Mouse (Mus musculus): Measurements from ENCODE around the gene Itgav. TPM values are rescaled to one million over a fixed set of nuclear protein-coding genes. Genes with fewer than 3 reads are reported as not detected.

The Itgav gene
- total and polyA plus RNA-seq, 3 experiments = 14.2 to 38.5 (median 32.9) TPM

DNA sequence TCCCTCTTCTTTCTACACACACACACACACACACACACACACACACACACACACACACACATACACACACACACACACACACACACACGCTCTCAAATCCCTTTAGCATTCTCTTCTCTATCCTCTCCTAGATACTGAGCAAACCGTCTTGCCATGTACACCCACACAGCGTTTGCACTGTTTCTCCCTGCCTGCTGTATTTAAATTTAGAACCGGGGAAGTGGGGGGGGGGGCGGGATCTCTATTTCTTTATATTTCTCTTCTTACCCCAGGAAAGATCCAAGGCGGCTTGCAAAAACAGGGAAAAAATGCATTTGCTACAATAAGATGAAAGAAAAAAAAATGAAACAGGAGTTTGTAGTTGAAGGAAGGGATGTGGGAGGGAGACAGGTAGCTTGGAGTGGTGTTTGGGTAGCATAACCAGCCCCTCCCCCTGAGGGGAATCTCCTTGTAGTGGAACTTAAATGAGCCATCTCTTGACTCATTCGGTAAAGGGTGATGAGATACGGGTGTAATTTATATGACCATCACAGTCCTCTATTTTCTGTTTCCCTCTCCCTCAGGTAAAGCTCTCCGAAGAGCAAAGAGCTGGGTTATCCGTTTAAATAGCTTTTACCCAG, 89.2 kb downstream of the Itgav start:
- Histone ChIP-seq H3K4me1 (ENCODE audit: control insufficient read depth, insufficient read depth, low read length) (no peaks in the 10 kb centered on the region), H3K27me3 (ENCODE audit: control insufficient read depth, insufficient read depth, low read length) (peaks cover 4% of the 10 kb centered on the region; the same call in 1 of the 2 replicates), H3K4me3 (no peak overlapping the region), H3K27ac (no peak overlapping the region), H3K36me3 (ENCODE audit: control insufficient read depth, insufficient read depth, low read length) (no peaks in the 10 kb centered on the region), H3K79me2 (replicated peaks; ENCODE audit: control insufficient read depth, insufficient read depth, low read length) (no peaks in the 10 kb centered on the region), H3K9ac (ENCODE audit: low read depth, low read length) (no peak overlapping the region; the same call in 1 of the 2 replicates)
- 16% methylated on average over 10 of the region's 10 CpGs for WGBS
- DNase-seq = no peak
- TF ChIP-seq EP300 (IDR thresholded peaks at IDR 0.05; ENCODE audit: insufficient read depth, low read depth, low read length) (no peak), CTCF (IDR thresholded peaks at IDR 0.05) (no peak), POLR2A (IDR thresholded peaks at IDR 0.05; ENCODE audit: insufficient read depth, low read depth, low read length) (no peak)
- intact Hi-C loops (cut with DNase I) = no loop called here

GRCm38 (mm10) chr2:83814009-83814408, 89.8 kb downstream of the Itgav start:
- TF ChIP-seq EP300 (IDR thresholded peaks at IDR 0.05; ENCODE audit: insufficient read depth, low read depth, low read length) (no peak), POLR2A (IDR thresholded peaks at IDR 0.05; ENCODE audit: insufficient read depth, low read depth, low read length) (no peak), CTCF (IDR thresholded peaks at IDR 0.05) (no peak)
- Histone ChIP-seq H3K79me2 (replicated peaks; ENCODE audit: control insufficient read depth, insufficient read depth, low read length) (no peaks in the 10 kb centered on the region), H3K4me3 (no peak overlapping the region), H3K36me3 (ENCODE audit: control insufficient read depth, insufficient read depth, low read length) (no peaks in the 10 kb centered on the region), H3K9ac (ENCODE audit: low read depth, low read length) (no peak overlapping the region), H3K27me3 (ENCODE audit: control insufficient read depth, insufficient read depth, low read length) (peaks cover 4% of the 10 kb centered on the region; the same call in 1 of the 2 replicates), H3K27ac (no peak overlapping the region), H3K4me1 (ENCODE audit: control insufficient read depth, insufficient read depth, low read length) (no peaks in the 10 kb centered on the region)
- WGBS = 53% methylated on average over 6 of the region's 6 CpGs
- DNase-seq = peak in 1 of 2 experiments; percentile 15
- intact Hi-C loops (cut with DNase I) = no loop called here

- Histone ChIP-seq H3K9ac (ENCODE audit: low read depth, low read length) (no peak overlapping the region), H3K36me3 (ENCODE audit: control insufficient read depth, insufficient read depth, low read length) (no peaks in the 10 kb centered on the region), H3K4me1 (ENCODE audit: control insufficient read depth, insufficient read depth, low read length) (no peaks in the 10 kb centered on the region), H3K27ac (no peak overlapping the region), H3K27me3 (ENCODE audit: control insufficient read depth, insufficient read depth, low read length) (peaks cover 4% of the 10 kb centered on the region; the same call in 1 of the 2 replicates), H3K79me2 (replicated peaks; ENCODE audit: control insufficient read depth, insufficient read depth, low read length) (no peaks in the 10 kb centered on the region), H3K4me3 (no peak overlapping the region)
- intact Hi-C loops (cut with DNase I) = no loop called here
- TF ChIP-seq CTCF (IDR thresholded peaks at IDR 0.05) = no peak
- TF ChIP-seq POLR2A (IDR thresholded peaks at IDR 0.05; ENCODE audit: insufficient read depth, low read depth, low read length) = no peak
- no peak for TF ChIP-seq EP300 (IDR thresholded peaks at IDR 0.05; ENCODE audit: insufficient read depth, low read depth, low read length)
- 72% methylated on average over 6 of the region's 6 CpGs for whole genome bisulfite sequencing
- no peak for DNase-seq
These were observed 92.0 kb downstream of the Itgav start for GRCm38 (mm10) chr2:83816147-83816546.

DNA sequence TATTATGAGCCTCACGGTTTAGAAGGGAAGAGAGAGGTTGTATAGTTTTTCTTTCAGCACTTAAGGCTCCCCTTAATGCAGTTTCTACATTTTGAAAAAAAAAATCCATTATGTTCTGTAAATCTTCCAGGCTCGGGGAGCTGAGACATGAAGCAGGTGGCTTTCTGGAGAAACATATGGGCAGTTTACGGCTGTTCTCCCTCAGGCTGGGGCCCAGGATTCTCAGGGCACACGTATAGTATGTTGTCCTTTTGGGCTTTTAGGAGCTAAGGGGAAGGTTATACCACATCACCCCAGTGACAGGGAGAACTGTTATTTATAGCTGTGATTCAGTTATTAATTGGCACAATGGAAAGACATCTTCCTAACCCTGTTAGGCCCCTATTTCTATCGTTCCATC, 101.0 kb downstream of the Itgav start:
- Histone ChIP-seq H3K27ac (no peak overlapping the region), H3K27me3 (ENCODE audit: control insufficient read depth, insufficient read depth, low read length) (no peaks in the 10 kb centered on the region), H3K9ac (ENCODE audit: low read depth, low read length) (no peak overlapping the region), H3K4me3 (no peak overlapping the region), H3K79me2 (replicated peaks; ENCODE audit: control insufficient read depth, insufficient read depth, low read length) (no peaks in the 10 kb centered on the region), H3K4me1 (ENCODE audit: control insufficient read depth, insufficient read depth, low read length) (no peaks in the 10 kb centered on the region), H3K36me3 (ENCODE audit: control insufficient read depth, insufficient read depth, low read length) (no peaks in the 10 kb centered on the region)
- 72% methylated on average over 5 of the region's 5 CpGs for WGBS
- DNase-seq = no peak
- intact Hi-C loops (cut with DNase I) = no loop called here
- TF ChIP-seq EP300 (IDR thresholded peaks at IDR 0.05; ENCODE audit: insufficient read depth, low read depth, low read length) (no peak), POLR2A (IDR thresholded peaks at IDR 0.05; ENCODE audit: insufficient read depth, low read depth, low read length) (no peak), CTCF (IDR thresholded peaks at IDR 0.05) (no peak)

DNA sequence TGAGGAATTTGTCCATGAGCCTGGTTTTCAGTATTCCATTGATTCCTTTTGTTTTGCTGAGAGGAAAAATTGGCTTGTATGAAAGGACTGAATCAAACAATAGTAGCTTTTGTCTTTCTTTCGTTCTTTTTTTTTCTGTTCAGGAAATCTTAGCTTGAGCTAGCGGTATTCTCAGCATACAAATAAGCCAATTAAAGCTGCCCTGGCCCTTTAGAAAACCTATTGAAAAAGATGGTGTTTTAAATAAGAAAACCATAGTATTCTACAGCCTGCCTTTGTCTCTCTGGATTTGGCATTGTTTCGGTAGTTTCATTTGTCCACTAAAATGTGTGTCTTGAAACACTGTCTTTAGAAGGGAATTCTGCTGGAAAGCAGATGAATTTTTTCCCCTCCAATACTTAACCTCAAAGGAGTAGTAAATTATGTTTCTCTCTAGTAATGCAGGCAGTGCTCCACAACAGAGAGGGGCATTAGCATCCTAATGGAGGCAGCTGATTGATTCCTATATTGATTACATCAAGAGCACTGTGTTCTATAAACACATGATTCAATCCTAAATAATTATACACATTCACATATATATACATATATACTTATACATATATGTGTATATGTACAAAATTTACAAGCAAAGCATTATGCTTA, 104.8 kb downstream of the Itgav start:
- no peak for TF ChIP-seq POLR2A (IDR thresholded peaks at IDR 0.05; ENCODE audit: insufficient read depth, low read depth, low read length)
- no peak for TF ChIP-seq EP300 (IDR thresholded peaks at IDR 0.05; ENCODE audit: insufficient read depth, low read depth, low read length)
- no peak for TF ChIP-seq CTCF (IDR thresholded peaks at IDR 0.05)
- Histone ChIP-seq H3K4me1 (ENCODE audit: control insufficient read depth, insufficient read depth, low read length) (no peaks in the 10 kb centered on the region), H3K36me3 (ENCODE audit: control insufficient read depth, insufficient read depth, low read length) (no peaks in the 10 kb centered on the region), H3K4me3 (no peak overlapping the region), H3K79me2 (replicated peaks; ENCODE audit: control insufficient read depth, insufficient read depth, low read length) (no peaks in the 10 kb centered on the region), H3K27ac (no peak overlapping the region), H3K9ac (ENCODE audit: low read depth, low read length) (no peak overlapping the region), H3K27me3 (ENCODE audit: control insufficient read depth, insufficient read depth, low read length) (no peaks in the 10 kb centered on the region)
- WGBS = 63% methylated on average over 3 of the region's 3 CpGs
- DNase-seq = no peak
- intact Hi-C loops (cut with DNase I) = no loop called here

- WGBS = 71% methylated on average over 4 of the region's 4 CpGs
- intact Hi-C loops (cut with DNase I) = no loop called here
- Histone ChIP-seq H3K27ac (no peak overlapping the region), H3K4me1 (ENCODE audit: control insufficient read depth, insufficient read depth, low read length) (no peaks in the 10 kb centered on the region), H3K36me3 (ENCODE audit: control insufficient read depth, insufficient read depth, low read length) (no peaks in the 10 kb centered on the region), H3K4me3 (no peak overlapping the region), H3K79me2 (replicated peaks; ENCODE audit: control insufficient read depth, insufficient read depth, low read length) (no peaks in the 10 kb centered on the region), H3K27me3 (ENCODE audit: control insufficient read depth, insufficient read depth, low read length) (no peaks in the 10 kb centered on the region), H3K9ac (ENCODE audit: low read depth, low read length) (no peak overlapping the region)
- no peak for TF ChIP-seq POLR2A (IDR thresholded peaks at IDR 0.05; ENCODE audit: insufficient read depth, low read depth, low read length)
- no peak for TF ChIP-seq CTCF (IDR thresholded peaks at IDR 0.05)
- TF ChIP-seq EP300 (IDR thresholded peaks at IDR 0.05; ENCODE audit: insufficient read depth, low read depth, low read length) = no peak
- peak in 1 of 2 experiments; percentile 8 for DNase-seq
These were observed 108.7 kb downstream of the Itgav start for GRCm38 (mm10) chr2:83832903-83833302.

Data from heart, adult 2 months (tissue).